Mouse (Mus musculus) erythroblast, embryonic 14.5 days (primary cell): ENCODE results near the gene Chchd6.

Experiments used
- GATA1 ChIP-seq: IDR thresholded peaks from 2 replicates; pipeline ENCODE4 v1.6.1; 2012; ENCODE audit warnings: low read length, inconsistent platforms, mixed read lengths
- TAL1 ChIP-seq: IDR thresholded peaks from 3 replicates; pipeline ENCODE4 v1.6.1; 2012; ENCODE audit warnings: low read length, inconsistent platforms, mixed read lengths

DNA sequence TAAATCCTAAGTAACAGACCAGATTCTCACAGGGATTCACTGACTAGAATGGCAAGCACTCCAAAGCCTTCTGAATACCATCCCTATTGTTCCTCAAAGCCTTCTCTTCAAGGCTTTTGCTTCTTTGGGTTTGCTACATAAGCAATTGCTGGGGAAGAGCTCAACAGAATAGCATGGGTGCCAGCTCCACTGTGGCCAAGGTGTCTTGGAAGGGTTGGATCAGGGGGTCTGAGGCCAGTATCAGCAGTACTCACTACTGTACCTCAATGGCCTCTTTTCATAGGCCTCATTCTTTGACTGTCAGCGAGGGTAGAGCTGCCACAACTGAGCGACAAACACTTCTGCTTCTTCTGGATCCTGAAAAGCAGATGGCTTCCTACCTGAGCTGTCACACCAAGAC, 21.7 kb downstream of the Chchd6 start:
- TF ChIP-seq GATA1 = no peak
- TF ChIP-seq TAL1 = no peak
